Mouse (Mus musculus): ENCODE data around the gene Slc47a2. TPM values are rescaled to one million over a fixed set of nuclear protein-coding genes. Genes with fewer than 3 reads are reported as not detected.

Gene Slc47a2
- total RNA-seq, 2 experiments from 2014 or later: not detected

- no peak for DNase-seq (ENCODE audit: extremely low spot score in 1 of 2, low spot score in 1 of 2)
Measured at GRCm38 (mm10) chr11:61293251-61293650, 49.4 kb downstream of the Slc47a2 start.

GRCm38 (mm10) chr11:61284323-61284722 lies 58.3 kb downstream of the Slc47a2 start:
- no peak for DNase-seq (ENCODE audit: extremely low spot score in 1 of 2, low spot score in 1 of 2)

- no peak for DNase-seq (ENCODE audit: extremely low spot score in 1 of 2, low spot score in 1 of 2)
Measured at GRCm38 (mm10) chr11:61283414-61284049, 59.1 kb downstream of the Slc47a2 start.

- no peak for DNase-seq (ENCODE audit: extremely low spot score in 1 of 2, low spot score in 1 of 2)
Measured at GRCm38 (mm10) chr11:61278445-61279077, 64.1 kb downstream of the Slc47a2 start.

GRCm38 (mm10) chr11:61277937-61278336 lies 64.7 kb downstream of the Slc47a2 start:
- DNase-seq (ENCODE audit: extremely low spot score in 1 of 2, low spot score in 1 of 2): no peak

GRCm38 (mm10) chr11:61276482-61276881 lies 66.2 kb downstream of the Slc47a2 start:
- no peak for DNase-seq (ENCODE audit: extremely low spot score in 1 of 2, low spot score in 1 of 2)

- no peak for DNase-seq (ENCODE audit: extremely low spot score in 1 of 2, low spot score in 1 of 2)
Measured at GRCm38 (mm10) chr11:61275106-61275505, 67.6 kb downstream of the Slc47a2 start.

- DNase-seq (ENCODE audit: extremely low spot score in 1 of 2, low spot score in 1 of 2): no peak
Measured at GRCm38 (mm10) chr11:61274421-61274820, 68.2 kb downstream of the Slc47a2 start.

- no peak for DNase-seq (ENCODE audit: extremely low spot score in 1 of 2, low spot score in 1 of 2)
Measured at GRCm38 (mm10) chr11:61273928-61274327, 68.7 kb downstream of the Slc47a2 start.

- no peak for DNase-seq (ENCODE audit: extremely low spot score in 1 of 2, low spot score in 1 of 2)
Measured at GRCm38 (mm10) chr11:61271612-61272011, 71.0 kb downstream of the Slc47a2 start.

- DNase-seq (ENCODE audit: extremely low spot score in 1 of 2, low spot score in 1 of 2): no peak
Measured at GRCm38 (mm10) chr11:61270406-61270805, 72.3 kb downstream of the Slc47a2 start.

- DNase-seq (ENCODE audit: extremely low spot score in 1 of 2, low spot score in 1 of 2): no peak
Measured at GRCm38 (mm10) chr11:61268626-61269349, 73.9 kb downstream of the Slc47a2 start.

GRCm38 (mm10) chr11:61266551-61267533 lies 75.8 kb downstream of the Slc47a2 start, which contains the start of gene Aldh3a2:
Gene Aldh3a2, minus strand, starts transcription at chr11:61267464.
- DNase-seq (ENCODE audit: extremely low spot score in 1 of 2, low spot score in 1 of 2): peak; percentile 80 to 88

GRCm38 (mm10) chr11:61263841-61264240 lies 78.8 kb downstream of the Slc47a2 start:
- no peak for DNase-seq (ENCODE audit: extremely low spot score in 1 of 2, low spot score in 1 of 2)

- no peak for DNase-seq (ENCODE audit: extremely low spot score in 1 of 2, low spot score in 1 of 2)
Measured at GRCm38 (mm10) chr11:61262516-61262915, 80.1 kb downstream of the Slc47a2 start.

- no peak for DNase-seq (ENCODE audit: extremely low spot score in 1 of 2, low spot score in 1 of 2)
Measured at GRCm38 (mm10) chr11:61259106-61259505, 83.6 kb downstream of the Slc47a2 start.

GRCm38 (mm10) chr11:61252807-61253206 lies 89.9 kb downstream of the Slc47a2 start:
- DNase-seq (ENCODE audit: extremely low spot score in 1 of 2, low spot score in 1 of 2): no peak

GRCm38 (mm10) chr11:61251741-61252140 lies 90.9 kb downstream of the Slc47a2 start:
- DNase-seq (ENCODE audit: extremely low spot score in 1 of 2, low spot score in 1 of 2): no peak
